Mouse (Mus musculus) liver, postnatal 0 days (tissue): Measurements from ENCODE around the gene H2-T24.

ENCODE experiments used
- CTCF ChIP-seq: sonication (generic); IDR thresholded peaks from 2 replicates; pipeline ENCODE4 v1.5.1; 2016; ENCODE audit warnings: antibody characterized with exemption, low read depth
- EP300 ChIP-seq: IDR thresholded peaks from 2 replicates; pipeline ENCODE4 v1.6.1; 2016; ENCODE audit warnings: antibody characterized with exemption, low read depth, mild to moderate bottlenecking

DNA sequence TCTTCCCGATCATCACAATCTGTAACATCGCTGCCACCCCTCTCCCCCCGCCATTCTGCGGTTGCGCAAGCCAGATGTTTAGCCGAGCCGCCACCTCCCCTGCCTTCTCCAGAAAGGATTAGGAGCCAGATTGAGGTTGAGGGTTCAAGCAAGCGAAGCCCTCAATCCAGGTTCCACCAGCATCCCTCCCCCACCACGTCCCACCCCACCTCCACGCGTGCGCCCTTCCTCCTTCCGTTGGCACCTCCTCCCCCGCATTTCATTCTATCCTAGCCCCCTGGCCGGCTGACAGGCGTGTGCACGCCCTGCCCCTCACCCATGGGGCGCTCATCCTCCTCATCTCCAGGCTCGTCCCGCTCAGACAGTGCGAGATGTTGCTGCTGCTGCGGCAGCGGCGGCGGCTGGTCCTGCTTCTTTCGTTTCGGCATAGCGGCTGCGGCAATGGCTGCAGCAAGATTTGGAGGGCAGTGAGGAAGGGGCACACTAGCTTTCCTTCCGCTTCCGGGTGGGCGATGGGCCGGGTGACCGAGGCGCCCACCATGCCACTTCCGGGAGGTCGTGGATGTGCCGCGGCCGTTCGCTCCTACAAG lies 41.5 kb downstream of the H2-T24 start:
- TF ChIP-seq CTCF: no peak
- no peak for TF ChIP-seq EP300
